Mouse (Mus musculus) ES-CJ7 (cell line): ENCODE data around the gene N4bp2.

Source experiments
- DNase-seq: peaks from one replicate; pipeline ENCODE4 v3.0.0; 2011; ENCODE audit warnings: low read depth, low spot score

Gene N4bp2

GRCm38 (mm10) chr5:65827102-65827501 lies 63.8 kb downstream of the N4bp2 start:
- DNase-seq: no peak

- no peak for DNase-seq
These were observed 64.9 kb downstream of the N4bp2 start for GRCm38 (mm10) chr5:65828261-65828660.

GRCm38 (mm10) chr5:65829059-65829458 lies 65.7 kb downstream of the N4bp2 start:
- DNase-seq: no peak

- DNase-seq: no peak
These were observed 68.7 kb downstream of the N4bp2 start for GRCm38 (mm10) chr5:65831917-65832618.

GRCm38 (mm10) chr5:65833092-65833491 lies 69.8 kb downstream of the N4bp2 start:
- no peak for DNase-seq

GRCm38 (mm10) chr5:65833766-65834498 lies 70.6 kb downstream of the N4bp2 start:
- DNase-seq: no peak

GRCm38 (mm10) chr5:65838053-65838452 lies 74.7 kb downstream of the N4bp2 start:
- no peak for DNase-seq

- DNase-seq: no peak
These were observed 79.6 kb downstream of the N4bp2 start for GRCm38 (mm10) chr5:65842947-65843346.

GRCm38 (mm10) chr5:65846534-65846933 lies 83.2 kb downstream of the N4bp2 start:
- no peak for DNase-seq

- no peak for DNase-seq
These were observed 83.6 kb downstream of the N4bp2 start for GRCm38 (mm10) chr5:65846958-65847357.

- DNase-seq: no peak
These were observed 84.3 kb downstream of the N4bp2 start for GRCm38 (mm10) chr5:65847656-65848055.

- peak; percentile 32 for DNase-seq
These were observed 87.4 kb downstream of the N4bp2 start for GRCm38 (mm10) chr5:65850765-65851164.

- no peak for DNase-seq
These were observed 91.5 kb downstream of the N4bp2 start for GRCm38 (mm10) chr5:65854786-65855191.

GRCm38 (mm10) chr5:65855571-65855970 lies 92.2 kb downstream of the N4bp2 start:
- no peak for DNase-seq

- no peak for DNase-seq
These were observed 93.5 kb downstream of the N4bp2 start for GRCm38 (mm10) chr5:65856591-65857411.

GRCm38 (mm10) chr5:65857935-65858334 lies 94.6 kb downstream of the N4bp2 start:
- DNase-seq: no peak

GRCm38 (mm10) chr5:65858355-65858754 lies 95.0 kb downstream of the N4bp2 start:
- DNase-seq: no peak

- DNase-seq: no peak
These were observed 95.6 kb downstream of the N4bp2 start for GRCm38 (mm10) chr5:65858898-65859297.

GRCm38 (mm10) chr5:65859396-65859795 lies 96.1 kb downstream of the N4bp2 start:
- no peak for DNase-seq

GRCm38 (mm10) chr5:65860281-65861000 lies 97.1 kb downstream of the N4bp2 start:
- no peak for DNase-seq

- DNase-seq: peak; percentile 22
These were observed 98.0 kb downstream of the N4bp2 start, which contains the start of gene Rhoh for GRCm38 (mm10) chr5:65861154-65861944. Rhoh (plus strand) TSS chr5:65861213.
